Mouse (Mus musculus): ENCODE measurements around the gene Cpeb2.
A peak's percentile ranks its signal among the peaks of the same experiment; 100 is the strongest.

Gene Cpeb2

DNA sequence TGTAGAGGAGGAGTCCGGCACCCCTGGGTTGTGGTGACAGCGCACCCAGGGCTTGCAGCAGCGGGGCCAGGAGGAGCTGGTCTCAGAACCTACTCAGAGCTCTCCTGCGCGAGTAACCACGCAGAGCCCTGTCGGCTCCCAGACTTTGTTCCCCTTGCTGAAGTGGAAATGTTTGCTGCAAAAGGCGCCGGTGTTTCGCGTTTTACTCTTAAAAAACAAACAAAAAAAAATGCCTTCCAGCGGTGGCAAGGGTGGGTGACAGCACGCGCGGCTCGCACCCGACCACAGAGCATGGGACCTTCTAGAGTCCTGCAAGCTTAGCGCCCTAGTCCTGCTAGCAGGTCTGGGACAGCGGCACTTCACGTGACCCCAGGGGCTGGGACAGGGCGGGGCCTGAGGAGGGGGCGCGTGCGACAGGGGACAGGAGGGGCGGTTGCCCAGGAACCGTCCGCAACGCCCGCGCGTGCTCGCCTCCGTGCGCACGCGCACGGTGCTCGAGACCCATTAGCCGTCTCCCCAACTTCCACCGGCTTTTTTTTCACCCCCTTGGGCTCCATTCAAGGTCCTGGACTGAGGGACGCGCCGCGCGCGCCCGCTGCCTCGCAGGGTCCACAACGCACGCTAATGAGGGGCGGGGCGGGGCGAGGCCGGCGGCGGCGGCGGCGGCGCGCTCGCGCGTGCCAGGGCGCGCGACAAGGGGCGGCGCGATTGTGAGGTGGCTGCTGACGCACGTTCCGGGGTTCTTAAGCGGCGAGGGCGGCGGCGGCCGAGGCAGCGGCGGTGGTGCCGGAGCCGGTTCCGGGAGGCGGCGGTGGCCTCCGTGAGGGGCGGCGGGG, at the start of gene Cpeb2:
TSS of gene Cpeb2 (plus strand) at position 691 of the 836 bp plus-strand sequence.
- peak; percentile 91 for DNase-seq

DNA sequence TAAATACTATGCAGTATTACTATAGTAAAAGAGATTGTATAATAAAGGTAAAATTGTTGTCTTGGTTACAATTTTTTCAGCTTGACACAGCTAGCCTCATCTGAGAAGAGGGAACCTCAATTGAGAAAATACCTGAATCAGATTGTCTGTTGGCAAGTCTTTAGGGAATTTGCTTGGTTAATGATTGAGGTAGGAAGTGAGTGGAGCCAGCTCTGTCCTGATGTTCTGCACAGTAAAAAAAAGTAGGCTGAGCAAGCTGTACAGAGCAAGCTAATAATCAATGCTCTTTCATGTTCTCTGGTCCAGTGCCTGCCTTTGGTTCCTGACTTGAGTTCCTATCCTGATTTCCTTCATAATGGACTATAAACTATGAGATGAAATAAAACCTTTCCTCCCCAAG, 49.4 kb upstream of the Cpeb2 start:
- no peak for DNase-seq

GRCm38 (mm10) chr5:43184834-43185233, 48.1 kb upstream of the Cpeb2 start:
- DNase-seq = no peak

- DNase-seq = no peak
Observed at GRCm38 (mm10) chr5:43185478-43185877, 47.5 kb upstream of the Cpeb2 start.

DNA sequence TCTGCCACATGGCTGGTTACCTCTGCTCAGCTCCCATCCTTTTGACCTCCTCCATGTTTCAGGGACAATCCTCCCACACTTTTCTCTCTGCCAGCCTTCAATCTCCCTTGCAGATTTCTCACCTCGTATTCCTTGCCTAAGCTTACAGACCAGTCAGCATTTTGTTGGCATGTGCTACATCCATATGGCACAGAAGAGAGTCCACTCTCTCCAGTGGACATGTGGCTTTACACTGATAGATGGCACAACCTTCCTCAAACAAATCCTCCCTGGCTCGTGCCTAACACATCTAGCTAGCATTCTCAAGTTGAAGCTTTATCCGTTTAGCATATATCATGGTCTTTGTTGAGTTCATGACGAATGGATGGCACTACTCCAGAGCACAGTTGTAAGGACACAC, 32.3 kb upstream of the Cpeb2 start:
- no peak for DNase-seq

DNA sequence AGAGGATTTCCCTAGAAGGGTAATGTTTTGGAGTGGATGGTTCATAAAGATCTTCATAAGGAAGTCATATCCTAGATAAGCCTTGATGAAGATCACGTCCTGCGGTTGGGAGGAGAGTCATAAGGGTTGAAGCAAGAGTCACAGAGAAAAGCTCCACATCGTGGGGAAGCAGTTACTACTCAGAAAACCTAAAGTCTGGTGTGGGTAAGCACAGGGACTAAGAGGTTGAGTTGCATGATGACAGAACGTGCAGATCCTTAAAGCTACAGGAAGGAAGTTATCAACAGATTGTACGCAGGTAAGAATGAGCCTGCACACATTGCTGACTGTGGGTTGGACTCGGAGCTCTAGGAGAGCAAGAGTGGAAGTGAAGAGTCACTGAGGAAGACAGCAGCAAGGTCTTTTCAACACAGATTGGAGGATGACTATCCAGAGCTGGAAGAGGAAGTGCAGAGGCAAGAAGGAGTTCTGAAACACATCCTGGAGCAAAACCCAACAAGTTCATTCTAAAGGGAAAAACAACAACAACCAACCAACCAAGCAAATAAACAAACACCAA, 26.4 kb upstream of the Cpeb2 start:
- DNase-seq = no peak

- no peak for DNase-seq
Observed at GRCm38 (mm10) chr5:43217468-43217867, 15.5 kb upstream of the Cpeb2 start.

- no peak for DNase-seq
Observed at GRCm38 (mm10) chr5:43217987-43218846, 14.8 kb upstream of the Cpeb2 start.

- DNase-seq = no peak
Observed at GRCm38 (mm10) chr5:43218847-43219132, 14.2 kb upstream of the Cpeb2 start.

- no peak for DNase-seq
Observed at GRCm38 (mm10) chr5:43223359-43223758, 9.6 kb upstream of the Cpeb2 start.

GRCm38 (mm10) chr5:43224245-43224644, 8.7 kb upstream of the Cpeb2 start:
- DNase-seq = no peak

DNA sequence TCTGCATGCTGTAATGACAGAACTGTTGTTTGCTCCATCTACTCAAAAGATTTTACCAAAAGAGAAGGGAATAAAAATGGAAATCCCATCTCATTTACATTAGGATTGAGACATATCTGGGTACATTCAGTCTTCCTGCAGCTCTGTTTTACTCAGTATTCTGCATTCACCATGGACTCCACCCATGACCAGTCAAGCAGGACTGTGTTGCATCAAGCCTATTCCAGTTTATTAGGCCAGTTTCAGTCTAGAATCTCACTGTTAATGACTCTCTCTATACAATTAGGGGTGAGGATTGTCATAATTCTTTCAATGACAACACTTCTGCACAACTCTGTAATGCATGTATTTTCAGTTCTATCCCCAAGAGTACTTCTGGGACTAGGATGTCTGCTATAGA, 6.8 kb upstream of the Cpeb2 start:
- no peak for DNase-seq

GRCm38 (mm10) chr5:43227607-43228006, 5.4 kb upstream of the Cpeb2 start:
- no peak for DNase-seq

DNA sequence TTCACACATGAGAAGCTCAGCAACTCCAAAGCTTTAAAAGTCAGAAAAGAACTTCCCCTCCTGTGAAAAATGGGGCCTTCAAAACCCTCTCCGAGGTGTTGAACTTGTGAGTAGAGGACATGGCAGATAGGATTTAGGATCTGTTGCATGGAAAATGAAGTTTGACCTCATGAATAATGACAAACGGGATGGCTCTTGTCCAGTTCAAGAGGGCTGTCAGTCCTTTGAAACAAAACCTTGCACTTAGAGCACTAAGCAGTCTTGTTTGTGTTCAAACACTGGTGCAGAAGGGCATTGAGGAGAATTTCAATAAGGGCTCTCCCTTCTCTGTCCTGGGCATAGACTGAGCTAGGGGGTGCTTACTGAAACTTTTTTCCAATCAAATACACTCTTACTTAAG, 1.9 kb upstream of the Cpeb2 start:
- no peak for DNase-seq

- DNase-seq = no peak
Observed at GRCm38 (mm10) chr5:43232149-43232479, 856 bp upstream of the Cpeb2 start.

- peak; percentile 81 for DNase-seq
Observed at GRCm38 (mm10) chr5:43233316-43234181, 579 bp downstream of the Cpeb2 start.

GRCm38 (mm10) chr5:43234321-43235185, 1.6 kb downstream of the Cpeb2 start:
- DNase-seq = peak; percentile 66

- DNase-seq = no peak
Observed at GRCm38 (mm10) chr5:43235186-43235785, 2.3 kb downstream of the Cpeb2 start.

DNA sequence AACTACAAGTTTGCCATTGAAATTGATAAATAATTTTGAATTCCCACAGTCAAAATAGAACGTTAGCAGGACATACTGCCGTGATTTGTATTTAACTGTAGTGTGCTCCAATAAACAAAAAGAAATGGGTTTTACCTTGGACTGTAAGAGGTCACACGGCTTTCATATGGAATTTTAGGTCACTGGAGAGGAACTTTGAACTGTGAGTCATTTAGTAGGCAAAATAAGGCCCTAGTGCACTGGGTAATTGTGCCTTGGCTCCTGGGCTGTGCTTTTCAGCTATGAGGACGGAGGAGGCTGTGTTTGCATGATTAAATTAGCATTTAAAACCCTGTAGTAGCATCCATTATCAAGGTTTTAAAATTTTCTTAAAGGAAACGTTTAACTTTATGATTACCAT, 3.0 kb downstream of the Cpeb2 start:
- DNase-seq = no peak

DNA sequence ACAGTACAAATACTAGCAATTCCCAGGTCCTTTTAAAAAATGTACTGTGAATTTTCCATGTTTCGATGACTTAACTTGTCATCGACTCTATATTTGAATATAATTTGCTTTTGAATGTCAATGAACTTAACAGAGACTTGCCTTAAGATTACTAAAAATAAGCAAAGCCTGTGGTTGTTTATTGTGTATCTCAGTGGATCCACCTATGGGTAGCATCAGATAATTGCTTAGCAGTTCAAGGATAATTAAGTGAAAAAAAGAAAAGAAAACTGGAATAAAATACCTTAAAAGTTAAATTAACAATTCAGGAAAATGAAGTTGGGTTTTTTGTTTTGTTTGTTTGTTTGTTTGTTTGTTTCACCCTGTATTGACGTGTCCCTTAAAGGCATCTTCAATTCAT, 3.5 kb downstream of the Cpeb2 start:
- DNase-seq = no peak

DNA sequence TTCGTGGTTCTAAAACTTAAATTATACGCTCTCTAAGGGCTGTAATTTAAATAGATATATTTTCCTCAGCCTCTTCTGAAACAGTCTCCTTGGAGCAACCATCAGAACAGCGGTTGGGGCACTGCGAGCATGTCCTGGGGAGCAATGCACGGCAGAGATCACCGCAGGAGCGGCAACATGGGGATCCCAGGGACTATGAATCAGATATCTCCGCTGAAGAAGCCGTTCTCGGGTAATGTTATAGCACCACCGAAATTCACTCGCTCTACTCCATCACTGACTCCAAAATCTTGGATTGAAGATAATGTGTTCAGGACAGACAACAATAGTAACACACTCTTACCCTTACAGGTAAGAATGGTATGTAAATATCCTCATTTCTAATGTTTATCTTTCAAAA, 4.3 kb downstream of the Cpeb2 start:
- no peak for DNase-seq
